8 mouse cellular contexts compared by ENCODE assay signal in genomic region chr7:34919809-34920208, GRCm38 (mm10). TPM values are rescaled to one million over a fixed set of nuclear protein-coding genes. Genes with fewer than 3 reads are reported as not detected.
DNase-seq lines count a peak whose midpoint lies in the region; TF ChIP-seq lines count a peak whose summit lies in the region.

No protein-coding gene starts in this region.

- peak; percentile 82 for TF ChIP-seq CTCF in lung, adult 2 months (IDR thresholded peaks at IDR 0.05; ENCODE audit: insufficient read depth, low read length)
- peak; percentile 87; the same call in 1 of the 2 replicates for TF ChIP-seq CTCF in small intestine, adult 2 months (IDR thresholded peaks at IDR 0.05; ENCODE audit: extremely low read depth, insufficient read length, insufficient replicate concordance, low read depth, low read length)

- no peaks in the 10 kb centered on the region for H3K27me3 ChIP-seq in limb, embryonic 10.5 days (ENCODE audit: low read depth, poor library complexity, severe bottlenecking)
- H3K27me3 ChIP-seq in small intestine, adult 2 months (ENCODE audit: control insufficient read depth, insufficient read depth, low read length) = no peaks in the 10 kb centered on the region

- 60% methylated on average over 5 of the region's 5 CpGs for WGBS in lung, adult 2 months
- WGBS in limb, embryonic 10.5 days = 58% methylated on average over 5 of the region's 5 CpGs
- WGBS in small intestine, adult 2 months = 67% methylated on average over 5 of the region's 5 CpGs

- no peaks in the 10 kb centered on the region for H3K4me1 ChIP-seq in lung, adult 2 months (ENCODE audit: control insufficient read depth, insufficient read depth, low read length)
- H3K4me1 ChIP-seq in limb, embryonic 10.5 days = peaks cover 10% of the 10 kb centered on the region; the same call in 1 of the 2 replicates
- peaks cover 29% of the 10 kb centered on the region for H3K4me1 ChIP-seq in small intestine, adult 2 months (ENCODE audit: control insufficient read depth, insufficient read depth, insufficient read length, low read length)

- no peak overlapping the region for H3K27ac ChIP-seq in limb, embryonic 10.5 days
- no peak overlapping the region for H3K27ac ChIP-seq in small intestine, adult 2 months (ENCODE audit: insufficient read depth, low read depth, low read length)

- H3K9me3 ChIP-seq in limb, embryonic 10.5 days (replicated peaks) = no peaks in the 10 kb centered on the region

- no peak for TF ChIP-seq POLR2A in lung, adult 2 months (IDR thresholded peaks at IDR 0.05; ENCODE audit: borderline replicate concordance, extremely low read depth, low read depth, low read length)
- TF ChIP-seq POLR2A in small intestine, adult 2 months (IDR thresholded peaks at IDR 0.05; ENCODE audit: low read depth, low read length) = no peak

- DNase-seq in adrenal gland, adult 2 months = peak; percentile 32
- no peak for DNase-seq in adrenal gland, postnatal 4 days (ENCODE audit: low spot score in 2 of 2)
- peak; percentile 30 for DNase-seq in lung, adult 2 months
- no peak for DNase-seq in lung, postnatal 25 days (ENCODE audit: low spot score)
- DNase-seq in c-Kit-positive CD71-positive TER-119-negative erythroid progenitor cells, embryonic 14.5 days (ENCODE audit: low read depth) = peak; percentile 23
- peak; percentile 61 for DNase-seq in limb, embryonic 10.5 days (ENCODE audit: low spot score)
- no peak for DNase-seq in layer of hippocampus, adult 11-12 months (ENCODE audit: low spot score)

- peaks cover 29% of the 10 kb centered on the region for H3K36me3 ChIP-seq in limb, embryonic 10.5 days
- peaks cover 33% of the 10 kb centered on the region for H3K36me3 ChIP-seq in small intestine, adult 2 months (ENCODE audit: control insufficient read depth, insufficient read depth, low read length)

- H3K4me3 ChIP-seq in lung, adult 2 months (replicated peaks; ENCODE audit: extremely low read depth, low read depth, low read length) = no peak overlapping the region
- no peak overlapping the region for H3K4me3 ChIP-seq in limb, embryonic 10.5 days
- no peak overlapping the region for H3K4me3 ChIP-seq in small intestine, adult 2 months (ENCODE audit: low read depth, low read length)

RNA-seq across cellular contexts. Expression of gene Pepd, which starts 7.6 kb away (rescaled TPM):
- total RNA-seq in adrenal gland, adult 2 months (2021) = 100 to 1,000 TPM; 112 to 141 TPM
- 86.4 and 144 TPM in 2 replicates for polyA plus RNA-seq in adrenal gland, adult 2 months (2012; rRNA removed)
- total RNA-seq in adrenal gland, postnatal 4 days (2021) = 10 to 100 TPM; 59.7 to 67.6 TPM
- 53.3 and 61.5 TPM in 2 replicates for polyA plus RNA-seq in lung, adult 2 months (2012; rRNA removed)
- 75.2 and 75.8 TPM in 2 replicates for polyA plus RNA-seq in limb, embryonic 10.5 days (2016; fragmentation: Nextera tagmentation; extraction: Ambion mirVana)
- polyA plus RNA-seq in small intestine, adult 2 months (2012; rRNA removed) = 193 and 1,106 TPM in 2 replicates

Comparison
In these comparisons a context has a peak if more than half of its experiments do, and no peak if none do; other contexts are left out.
1. DNase-seq: peak in adrenal gland, adult 2 months (single experiment), lung, adult 2 months (single experiment), c-Kit-positive CD71-positive TER-119-negative erythroid progenitor cells, embryonic 14.5 days (single experiment) and limb, embryonic 10.5 days (single experiment); none in adrenal gland, postnatal 4 days (0 of 2), lung, postnatal 25 days (single experiment) and layer of hippocampus, adult 11-12 months (single experiment).